Mouse (Mus musculus): ENCODE results near the gene Klc1. TPM values are rescaled to one million over a fixed set of nuclear protein-coding genes. Genes with fewer than 3 reads are reported as not detected.

The Klc1 gene
- 28.5 and 36.9 TPM in 2 replicates for polyA plus RNA-seq (2015; fragmentation: Nextera tagmentation; extraction: Ambion mirVana)

GRCm38 (mm10) chr12:111758381-111759175, at the start of gene Klc1:
TSS of gene Klc1 (plus strand) at chr12:111758849.

GRCm38 (mm10) chr12:111713004-111713651, 45.5 kb upstream of the Klc1 start, which contains the start of the genes Bag5 and Apopt1:
TSS of gene Bag5 (minus strand) at chr12:111713257.
TSS of gene Apopt1 (plus strand) at chr12:111713261.

GRCm38 (mm10) chr12:111813766-111814617, 55.3 kb downstream of the Klc1 start, which contains the start of the genes Xrcc3 and Zfyve21:
TSS of gene Xrcc3 (minus strand) at chr12:111813873.
TSS of gene Zfyve21 (plus strand) at chr12:111814170.

Other genes starting within 250 kb of the Klc1 start
- 549 and 600 TPM in 2 replicates for gene Eif5, start 220.8 kb upstream of the Klc1 start, polyA plus RNA-seq (2015; fragmentation: Nextera tagmentation; extraction: Ambion mirVana)
- gene Mark3, start 184.3 kb upstream of the Klc1 start, polyA plus RNA-seq (2015; fragmentation: Nextera tagmentation; extraction: Ambion mirVana), result 26.0 and 28.7 TPM in 2 replicates
- 58.0 and 73.0 TPM in 2 replicates for gene Ckb, start 86.5 kb upstream of the Klc1 start, polyA plus RNA-seq (2015; fragmentation: Nextera tagmentation; extraction: Ambion mirVana)
- 7.6 and 7.9 TPM in 2 replicates for gene Trmt61a, start 80.7 kb upstream of the Klc1 start, polyA plus RNA-seq (2015; fragmentation: Nextera tagmentation; extraction: Ambion mirVana)
- gene Bag5, start 45.6 kb upstream of the Klc1 start, polyA plus RNA-seq (2015; fragmentation: Nextera tagmentation; extraction: Ambion mirVana), result 21.1 and 26.2 TPM in 2 replicates
- 32.3 and 38.4 TPM in 2 replicates for gene Apopt1, start 45.6 kb upstream of the Klc1 start, polyA plus RNA-seq (2015; fragmentation: Nextera tagmentation; extraction: Ambion mirVana)
- gene Xrcc3, start 55.0 kb downstream of the Klc1 start, polyA plus RNA-seq (2015; fragmentation: Nextera tagmentation; extraction: Ambion mirVana), result 4.7 TPM in 2 replicates
- gene Zfyve21, start 55.3 kb downstream of the Klc1 start, polyA plus RNA-seq (2015; fragmentation: Nextera tagmentation; extraction: Ambion mirVana), result 39.6 and 45.0 TPM in 2 replicates
- gene Ppp1r13b, start 149.3 kb downstream of the Klc1 start, polyA plus RNA-seq (2015; fragmentation: Nextera tagmentation; extraction: Ambion mirVana), result 4.9 and 7.1 TPM in 2 replicates
- 561 and 610 TPM in 2 replicates for gene Atp5mpl, start 208.1 kb downstream of the Klc1 start, polyA plus RNA-seq (2015; fragmentation: Nextera tagmentation; extraction: Ambion mirVana)
- not detected in 2 replicates for gene Tdrd9, start 212.7 kb downstream of the Klc1 start, polyA plus RNA-seq (2015; fragmentation: Nextera tagmentation; extraction: Ambion mirVana)
- gene Rd3l, start 222.5 kb downstream of the Klc1 start, polyA plus RNA-seq (2015; fragmentation: Nextera tagmentation; extraction: Ambion mirVana), result not detected in 2 replicates